In the genomic region with DNA sequence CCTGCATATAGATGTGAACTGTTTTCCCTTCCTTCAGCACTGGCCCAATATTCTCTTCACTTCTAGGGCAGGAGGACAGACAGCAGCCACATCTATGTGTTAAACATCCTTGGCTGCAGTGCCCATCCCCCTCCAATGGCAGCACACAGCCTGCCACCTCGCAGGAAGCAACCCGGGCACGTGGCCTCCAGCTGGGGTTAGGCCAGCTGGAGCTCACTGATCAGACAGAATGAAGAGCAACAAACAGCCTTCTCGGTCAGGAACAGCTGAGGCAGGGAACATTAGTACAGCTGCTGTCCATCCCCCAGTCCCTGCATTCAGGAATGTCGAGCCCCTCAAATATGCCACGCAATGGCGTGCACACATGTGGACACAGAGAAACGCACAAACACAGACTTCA, we compare ENCODE assay signal across 8 mouse cellular contexts.
A peak's percentile ranks its signal among the peaks of the same experiment; 100 is the strongest.
DNase-seq lines count a peak whose midpoint lies in the region; ATAC-seq and TF ChIP-seq lines count a peak whose summit lies in the region.

No protein-coding gene starts in this region.

- no peak overlapping the region for H3K4me3 ChIP-seq in heart, embryonic 10.5 days
- no peak overlapping the region for H3K4me3 ChIP-seq in lung, postnatal 0 days (ENCODE audit: low read depth, low read length)

- TF ChIP-seq CTCF in lung, postnatal 0 days (IDR thresholded peaks at IDR 0.05) = no peak

- no peak overlapping the region for H3K4me2 ChIP-seq in lung, postnatal 0 days (replicated peaks; ENCODE audit: low read depth, low read length)

- TF ChIP-seq EP300 in lung, postnatal 0 days (IDR thresholded peaks at IDR 0.05) = no peak

- 44% methylated on average over 8 of the region's 8 CpGs for WGBS in heart, embryonic 10.5 days
- 23% methylated on average over 8 of the region's 8 CpGs for WGBS in lung, postnatal 0 days

- H3K36me3 ChIP-seq in heart, embryonic 10.5 days = peaks cover 3% of the 10 kb centered on the region; the same call in 1 of the 2 replicates
- 0 out of 2 replicates have a peak, but pooled peaks cover 6% of the 10 kb centered on the region for H3K36me3 ChIP-seq in lung, postnatal 0 days (ENCODE audit: insufficient read depth, low read length)

- H3K9me3 ChIP-seq in heart, embryonic 10.5 days = no peaks in the 10 kb centered on the region
- H3K9me3 ChIP-seq in lung, postnatal 0 days (ENCODE audit: low read length) = no peaks in the 10 kb centered on the region

- H3K27ac ChIP-seq in heart, embryonic 10.5 days = peak overlapping the region; percentile 10; the same call in 1 of the 2 replicates
- peak overlapping the region; percentile 11; the same call in 1 of the 2 replicates for H3K27ac ChIP-seq in lung, postnatal 0 days (ENCODE audit: low read length)

- H3K4me1 ChIP-seq in heart, embryonic 10.5 days = peaks cover 47% of the 10 kb centered on the region
- peaks cover 12% of the 10 kb centered on the region; the same call in 1 of the 2 replicates for H3K4me1 ChIP-seq in lung, postnatal 0 days (ENCODE audit: insufficient read depth, low read depth, low read length)

- no peak overlapping the region for H3K9ac ChIP-seq in lung, postnatal 0 days (replicated peaks; ENCODE audit: low read depth)

- no peaks in the 10 kb centered on the region for H3K27me3 ChIP-seq in heart, embryonic 10.5 days (ENCODE audit: insufficient read depth, poor library complexity, severe bottlenecking)
- H3K27me3 ChIP-seq in lung, postnatal 0 days (replicated peaks; ENCODE audit: insufficient read depth, low read length) = no peaks in the 10 kb centered on the region

- peak; percentile 79 for ATAC-seq in lung, postnatal 0 days

- peak; percentile 41 for DNase-seq in adipocyte (ENCODE audit: low spot score)
- DNase-seq in adrenal gland, postnatal 36 days = peak; percentile 29 to 57
- no peak for DNase-seq in heart, embryonic 10.5 days (ENCODE audit: low spot score)
- DNase-seq in kidney, postnatal 25 days = peak; percentile 65 to 81
- peak; percentile 62 for DNase-seq in lung, postnatal 0 days (ENCODE audit: low spot score)
- DNase-seq in right cerebral cortex, postnatal 14 days = peak; percentile 44
- DNase-seq in cerebellum, adult 11 months = no peak
- DNase-seq in urinary bladder, adult 2 months (ENCODE audit: low spot score) = no peak

Comparison
In these comparisons a context has a peak if more than half of its experiments do, and no peak if none do; other contexts are left out.
1. DNase-seq: peak in adipocyte (single experiment), adrenal gland, postnatal 36 days (2 of 2), kidney, postnatal 25 days (2 of 2), lung, postnatal 0 days (single experiment) and right cerebral cortex, postnatal 14 days (single experiment); none in heart, embryonic 10.5 days (single experiment), cerebellum, adult 11 months (single experiment) and urinary bladder, adult 2 months (single experiment).